Mouse (Mus musculus) embryonic fibroblast, embryonic 13.5 days (primary cell): ENCODE data around the gene Acer2.

Source experiments
- CTCF ChIP-seq: IDR thresholded peaks from 2 replicates; pipeline ENCODE4 v1.5.1; 2011; ENCODE audit warnings: mild to moderate bottlenecking, control low read depth, low read length, moderate library complexity, borderline replicate concordance; ENCODE audit not compliant: insufficient read depth
- POLR2A ChIP-seq: IDR thresholded peaks from 2 replicates; pipeline ENCODE4 v1.6.1; 2011; ENCODE audit warnings: low read depth, mild to moderate bottlenecking, control low read depth, low read length, moderate library complexity

DNA sequence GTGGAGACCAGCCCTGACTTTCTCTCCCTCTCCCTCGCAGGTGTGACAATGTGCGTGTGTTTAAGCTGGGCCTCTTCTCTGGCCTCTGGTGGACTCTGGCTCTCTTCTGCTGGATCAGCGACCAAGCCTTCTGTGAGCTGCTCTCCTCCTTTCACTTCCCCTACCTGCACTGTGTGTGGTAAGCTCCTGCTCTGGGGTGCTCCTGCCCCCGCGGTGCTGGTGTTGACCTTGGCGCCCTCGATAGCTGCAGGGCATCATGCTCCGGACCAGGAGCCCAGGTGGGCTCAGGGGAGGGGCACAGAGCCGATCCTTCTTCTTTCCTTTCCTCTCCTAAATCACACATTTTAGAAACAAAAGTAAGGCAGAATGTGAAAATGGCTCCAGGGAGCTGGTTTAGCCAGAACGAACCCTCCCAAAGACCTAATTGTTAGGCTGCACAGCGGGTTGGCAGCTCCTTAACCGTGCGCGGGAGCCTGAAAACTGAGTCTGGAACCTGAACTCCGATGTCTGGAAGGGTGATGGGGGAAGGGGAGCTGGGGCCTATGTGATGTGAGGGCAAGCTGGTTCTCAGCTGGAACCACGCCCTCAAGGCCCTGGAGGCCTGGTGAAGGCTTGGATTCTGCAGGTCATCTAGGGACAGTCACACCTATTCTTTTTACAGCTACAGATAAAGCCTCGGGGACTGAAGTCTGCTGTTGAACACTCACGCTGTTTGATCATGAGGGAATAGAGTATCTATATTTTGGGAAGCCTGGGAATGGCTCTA, 37.6 kb downstream of the Acer2 start:
- TF ChIP-seq POLR2A (no peak), CTCF (no peak)
